Mouse (Mus musculus): ENCODE data around the gene Prps1l1. TPM values are rescaled to one million over a fixed set of nuclear protein-coding genes. Genes with fewer than 3 reads are reported as not detected.

Gene Prps1l1
- polyA plus RNA-seq, 1 experiment from 2014 or later, result not detected

DNA sequence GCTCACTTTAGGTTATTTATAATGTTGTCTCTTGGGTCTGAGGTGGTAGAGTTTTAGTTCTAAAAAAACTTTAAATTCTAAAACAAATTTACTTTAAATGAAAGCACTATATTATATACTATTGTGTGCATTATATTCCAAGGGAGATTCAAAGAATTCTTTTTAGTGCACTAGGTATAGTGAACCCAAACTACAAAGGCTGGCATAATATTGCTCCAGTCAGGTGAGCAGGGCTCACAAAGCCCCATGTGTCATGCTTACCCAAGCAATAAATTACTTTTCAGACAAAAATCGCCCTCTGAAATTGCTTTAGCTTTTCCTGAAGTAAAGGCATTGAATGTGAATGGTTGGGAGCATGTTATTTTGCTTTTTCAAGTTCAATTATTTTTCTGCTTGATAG lies 43.0 kb downstream of the Prps1l1 start:
- no peak for ATAC-seq (ENCODE audit: insufficient number of reproducible peaks, low FRiP score, low TSS enrichment, low read depth)
- no peaks in the 10 kb centered on the region for H3K4me1 ChIP-seq
- no peaks in the 10 kb centered on the region for H3K27me3 ChIP-seq
- H3K9me3 ChIP-seq (replicated peaks), result no peaks in the 10 kb centered on the region
- no peaks in the 10 kb centered on the region for H3K36me3 ChIP-seq
- no peak overlapping the region for H3K27ac ChIP-seq (replicated peaks)
- H3K4me2 ChIP-seq (replicated peaks), result no peak overlapping the region
- no peak overlapping the region for H3K4me3 ChIP-seq (replicated peaks)
- 79% methylated on average over 1 of the region's 1 CpGs for WGBS
- no peak overlapping the region for H3K9ac ChIP-seq

Other genes with a start within 250 kb of the Prps1l1 start
- 7.4 and 8.1 TPM in 2 replicates for gene Hdac9, start 67.7 kb upstream of the Prps1l1 start, polyA plus RNA-seq (2015; fragmentation: Nextera tagmentation; extraction: Ambion mirVana)
- gene Snx13, start 62.4 kb downstream of the Prps1l1 start, polyA plus RNA-seq (2015; fragmentation: Nextera tagmentation; extraction: Ambion mirVana), result 23.0 and 23.2 TPM in 2 replicates

All from embryonic facial prominence, embryonic 15.5 days (tissue).